Mouse (Mus musculus) c-Kit-positive CD71-negative TER-119-negative erythroid progenitor cells, embryonic 14.5 days (primary cell): Measurements from ENCODE around the gene Cdh20.
"Not testable (repeated sequence)": the region's sequence is repeated elsewhere in the genome, so short reads cannot be mapped to it uniquely, and the experiment has no call there.

ENCODE experiments used
- DNase-seq: peaks from one replicate; pipeline ENCODE4 v3.0.0-alpha.2; 2013; ENCODE audit warnings: low read depth

The Cdh20 gene

DNA sequence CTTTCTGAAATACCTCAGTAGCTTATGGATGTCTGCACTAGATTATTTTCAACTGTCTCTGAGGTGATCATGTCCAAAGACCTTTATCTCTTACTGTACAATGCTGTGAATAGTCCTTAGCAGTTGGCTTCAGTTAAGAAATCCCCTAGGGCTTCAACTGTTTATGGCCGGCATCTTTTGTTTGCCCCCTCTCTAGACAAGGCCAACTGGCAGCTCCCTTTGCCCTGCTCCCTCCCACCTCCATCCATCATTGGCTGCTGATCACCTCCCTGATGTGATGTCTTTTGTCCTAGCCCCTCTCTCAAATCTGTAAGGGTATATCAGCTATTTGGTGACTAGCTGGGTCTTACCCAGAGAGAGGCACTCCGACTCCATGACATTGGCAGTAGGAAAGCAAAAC, 148.2 kb downstream of the Cdh20 start:
- DNase-seq, result no peak

DNA sequence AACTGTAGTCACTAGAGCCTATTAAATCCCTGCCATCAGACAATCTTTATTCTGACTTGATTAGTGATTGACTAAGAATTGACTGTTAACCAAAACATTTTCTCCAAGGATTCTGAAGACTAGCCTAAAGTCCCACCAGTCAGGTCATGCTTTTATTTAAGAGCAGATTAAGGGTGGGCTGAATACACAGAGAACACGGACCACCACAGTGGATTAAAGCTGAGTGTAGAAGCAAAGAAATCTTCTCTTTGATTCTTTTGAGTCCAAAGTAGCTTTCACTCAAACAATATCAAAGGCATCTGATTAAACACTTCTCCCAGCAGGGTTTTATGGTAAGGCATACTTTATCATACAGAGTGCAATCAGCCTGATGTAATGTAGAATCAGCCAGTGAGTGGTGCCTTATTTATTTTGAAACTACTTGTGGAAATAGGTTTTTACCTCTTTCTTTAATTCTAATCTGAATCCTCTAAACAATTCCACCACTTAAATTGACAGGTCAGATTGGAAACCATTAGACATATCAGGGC, 149.0 kb downstream of the Cdh20 start:
- no peak for DNase-seq

DNA sequence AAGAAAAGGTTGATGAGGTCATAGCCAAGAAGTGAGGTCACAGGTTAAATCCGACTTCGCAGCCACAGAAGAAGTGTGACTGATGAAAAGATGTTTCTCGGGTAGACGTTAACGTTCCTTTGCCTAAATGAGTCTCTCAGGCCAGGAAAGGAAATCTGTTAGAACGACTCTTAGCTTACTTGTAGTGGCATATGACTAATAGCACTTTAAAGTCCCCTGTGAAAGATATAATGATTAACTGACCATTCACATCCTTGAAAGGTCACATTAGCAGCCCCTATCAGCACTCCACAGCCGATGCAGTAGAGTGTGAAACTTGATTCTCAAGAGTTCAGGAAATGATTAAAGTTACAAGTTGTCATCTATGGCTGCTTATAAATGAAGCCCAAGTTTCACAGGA, 164.7 kb downstream of the Cdh20 start:
- no peak for DNase-seq

DNA sequence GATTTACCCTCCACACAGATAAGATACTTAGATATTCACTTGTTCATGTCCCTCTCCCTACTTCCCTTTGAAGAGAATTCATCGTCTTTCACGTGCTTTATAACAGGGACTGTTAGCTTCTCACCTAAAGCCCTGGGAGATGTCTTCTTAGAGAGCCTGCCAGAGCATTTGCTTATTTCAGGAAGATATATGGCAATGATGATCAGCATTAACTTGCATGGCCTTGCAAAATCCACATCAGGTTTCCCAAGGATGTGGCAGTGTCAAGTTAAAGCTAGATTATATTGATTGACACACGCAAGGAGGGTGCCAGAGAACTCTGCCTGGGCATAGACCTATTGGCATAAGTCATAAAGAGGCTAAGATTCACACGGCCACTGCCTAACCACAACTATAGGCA, 168.6 kb downstream of the Cdh20 start:
- DNase-seq, result no peak

DNA sequence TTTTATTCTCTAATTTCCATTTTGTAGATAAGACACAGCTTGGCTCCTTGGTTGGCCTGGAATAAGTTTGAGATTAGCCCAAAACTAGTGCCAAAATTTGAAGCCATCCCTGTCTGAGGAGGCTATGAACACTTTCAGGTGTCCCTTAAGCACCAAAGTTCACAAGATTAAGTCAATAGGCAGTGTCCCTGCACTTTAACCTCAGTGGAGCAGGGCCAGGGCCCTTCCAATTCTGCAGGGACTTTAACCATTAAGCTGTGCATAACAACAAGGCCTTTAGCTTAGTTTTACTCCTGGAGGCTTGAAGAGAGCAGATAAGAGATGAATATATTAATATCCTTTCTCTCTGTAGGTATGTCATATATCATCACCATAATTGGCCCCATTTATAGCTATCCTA, 170.8 kb downstream of the Cdh20 start:
- no peak for DNase-seq

DNA sequence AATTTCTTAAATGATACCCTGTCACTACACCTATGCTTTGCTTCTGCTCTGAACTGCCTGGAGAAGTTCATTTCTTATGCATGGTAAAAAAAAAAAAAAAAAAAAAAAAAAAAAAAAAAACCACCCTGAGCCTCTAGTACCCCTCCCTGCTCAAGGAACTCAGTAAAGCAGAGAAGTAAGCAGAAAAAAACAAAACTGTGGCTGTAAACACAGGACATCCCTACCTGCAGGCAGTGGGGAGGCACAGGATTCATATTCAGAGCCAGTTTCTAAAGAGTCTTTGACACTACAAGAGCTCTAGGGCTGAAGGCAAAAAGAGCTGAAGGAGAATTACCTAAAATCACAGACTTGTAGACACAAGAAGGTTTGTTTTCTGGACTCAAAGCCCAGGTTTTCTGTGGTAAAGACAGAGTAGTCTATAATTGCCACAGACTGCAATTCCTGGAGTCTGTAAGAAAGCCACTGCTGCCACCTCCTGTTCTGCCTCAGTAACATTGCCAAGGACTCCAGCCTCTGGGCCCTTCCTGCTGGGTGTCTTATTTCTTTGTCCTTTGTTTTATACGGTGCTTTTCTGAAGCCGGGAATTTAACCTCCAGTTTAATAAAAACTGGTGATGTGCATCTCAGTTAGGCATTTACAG, 176.3 kb downstream of the Cdh20 start:
- DNase-seq, result no peak

DNA sequence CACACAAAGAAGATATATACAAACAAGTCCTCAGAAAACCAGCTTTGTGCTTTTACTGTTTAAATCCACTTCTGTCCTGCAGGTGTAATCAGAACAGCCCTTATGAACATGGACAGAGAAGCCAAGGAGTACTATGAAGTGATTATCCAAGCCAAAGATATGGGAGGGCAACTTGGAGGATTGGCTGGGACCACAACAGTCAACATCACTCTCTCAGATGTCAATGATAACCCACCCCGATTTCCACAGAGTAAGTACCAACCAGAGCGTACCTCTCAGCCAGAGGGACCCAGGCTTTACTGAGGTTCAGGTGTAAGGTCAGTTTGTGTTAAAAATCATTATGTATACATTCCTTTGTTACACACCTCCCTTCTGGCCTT, 176.8 kb downstream of the Cdh20 start:
- DNase-seq, result no peak

DNA sequence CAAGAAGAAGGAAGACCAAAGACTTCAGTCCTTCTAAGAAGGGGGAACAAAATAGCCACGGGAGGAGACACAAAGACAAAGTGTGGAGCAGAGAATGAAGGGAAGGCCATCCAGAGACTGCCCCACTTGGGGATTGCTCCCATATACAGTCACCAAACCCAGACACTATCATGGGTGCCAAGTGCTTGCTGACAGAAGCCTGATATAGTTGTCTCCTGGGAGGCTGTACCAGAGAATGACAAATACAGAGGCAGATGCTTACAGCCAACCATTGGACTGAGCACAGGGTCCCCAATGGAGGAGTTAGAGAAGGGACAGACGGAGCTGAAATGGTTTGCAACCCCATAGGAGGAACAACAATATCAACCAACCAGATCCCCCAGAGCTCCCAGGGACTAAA, 181.3 kb downstream of the Cdh20 start:
- not testable (repeated sequence) for DNase-seq

DNA sequence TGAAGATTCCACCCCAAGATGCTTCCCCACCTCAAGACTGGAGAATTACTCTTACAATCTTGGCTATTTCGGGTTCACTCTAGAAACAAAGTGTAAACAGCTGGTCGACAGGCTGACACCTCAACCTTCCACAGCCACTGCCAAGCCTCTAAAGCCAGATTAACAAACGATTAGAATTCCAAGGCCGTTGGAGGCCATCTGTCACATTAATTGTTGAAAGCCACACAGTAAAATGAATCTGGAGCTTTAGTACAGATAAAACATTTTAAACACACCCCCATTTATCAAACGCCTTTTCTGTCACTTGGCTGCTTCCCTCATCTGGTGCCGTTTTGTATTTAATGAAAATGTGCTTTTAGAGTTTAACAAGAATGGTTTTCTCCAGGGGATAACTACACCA, 188.7 kb downstream of the Cdh20 start:
- DNase-seq, result no peak

DNA sequence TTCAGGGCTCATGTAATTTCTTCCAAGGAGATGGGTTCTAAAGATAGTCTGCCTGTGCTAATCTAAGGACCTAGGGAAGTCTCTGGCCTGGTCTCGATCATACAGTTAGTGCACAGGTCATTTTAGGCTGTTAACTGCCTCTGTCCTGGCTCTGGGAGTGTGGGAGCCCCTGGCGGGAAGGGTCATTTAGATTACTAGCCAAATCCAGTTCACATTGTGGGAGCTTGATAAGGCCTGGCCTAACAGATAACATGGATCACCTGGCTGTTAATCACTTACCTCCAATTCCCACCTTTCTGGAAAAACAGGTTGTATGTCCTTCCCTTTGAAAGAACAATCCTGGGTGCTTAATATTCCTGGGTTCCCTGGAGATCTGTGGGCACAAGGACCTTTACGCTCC, 193.3 kb downstream of the Cdh20 start:
- no peak for DNase-seq

DNA sequence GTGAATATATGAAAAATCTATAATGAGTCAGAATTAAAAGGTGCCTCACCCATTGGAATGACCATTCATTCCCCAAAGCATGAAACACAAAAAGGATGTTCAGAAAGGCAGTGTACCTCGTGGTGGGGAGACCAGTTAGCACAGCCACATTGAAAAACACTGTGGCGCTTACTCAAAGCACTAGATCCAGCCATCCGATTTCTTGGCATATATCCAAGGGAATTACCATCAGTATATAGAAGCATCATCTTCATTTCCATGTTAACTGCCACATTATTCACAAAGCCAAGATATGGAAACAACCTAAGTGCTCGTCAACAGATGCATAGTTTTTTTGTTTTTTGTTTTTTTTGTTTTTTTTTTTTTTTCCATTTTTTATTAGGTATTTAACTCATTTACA, 193.9 kb downstream of the Cdh20 start:
- DNase-seq, result no peak

DNA sequence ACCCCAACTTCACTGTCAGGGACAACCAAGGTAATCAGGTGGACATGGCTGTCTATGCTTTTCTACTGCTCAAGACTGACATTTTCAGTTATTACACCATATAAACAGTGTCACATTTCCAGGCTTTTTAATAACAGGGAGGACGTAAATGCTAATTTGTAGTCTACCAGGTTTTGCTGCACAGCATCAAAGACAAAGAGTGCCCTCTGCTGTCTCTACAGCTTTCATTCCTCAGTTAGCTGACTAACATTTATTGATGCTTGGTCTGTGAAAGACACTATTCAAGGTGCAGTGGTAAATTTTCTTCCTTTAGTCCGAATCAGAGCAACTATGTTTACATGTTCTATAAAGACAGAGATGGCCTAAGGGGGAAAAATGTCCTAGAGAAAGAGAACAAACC, 210.7 kb downstream of the Cdh20 start:
- no peak for DNase-seq

DNA sequence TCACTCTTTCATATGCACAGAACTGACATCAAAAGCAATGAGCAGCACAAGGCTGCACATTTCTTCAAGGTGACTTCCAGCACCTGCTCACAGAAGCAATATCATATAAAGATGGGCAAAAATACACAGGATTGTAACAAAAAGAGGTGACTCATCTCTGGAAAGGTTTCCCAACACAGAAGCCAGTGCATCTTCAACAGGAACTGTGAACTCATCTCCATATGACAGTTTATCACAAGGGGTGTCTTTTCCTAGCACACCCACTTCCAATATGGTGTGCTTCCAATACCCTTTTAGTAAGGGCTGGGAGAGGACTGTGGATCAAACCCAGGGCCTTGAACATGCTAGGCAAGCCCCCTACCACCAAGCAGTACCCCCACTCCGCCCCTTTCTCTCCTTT, 211.9 kb downstream of the Cdh20 start:
- DNase-seq, result no peak

DNA sequence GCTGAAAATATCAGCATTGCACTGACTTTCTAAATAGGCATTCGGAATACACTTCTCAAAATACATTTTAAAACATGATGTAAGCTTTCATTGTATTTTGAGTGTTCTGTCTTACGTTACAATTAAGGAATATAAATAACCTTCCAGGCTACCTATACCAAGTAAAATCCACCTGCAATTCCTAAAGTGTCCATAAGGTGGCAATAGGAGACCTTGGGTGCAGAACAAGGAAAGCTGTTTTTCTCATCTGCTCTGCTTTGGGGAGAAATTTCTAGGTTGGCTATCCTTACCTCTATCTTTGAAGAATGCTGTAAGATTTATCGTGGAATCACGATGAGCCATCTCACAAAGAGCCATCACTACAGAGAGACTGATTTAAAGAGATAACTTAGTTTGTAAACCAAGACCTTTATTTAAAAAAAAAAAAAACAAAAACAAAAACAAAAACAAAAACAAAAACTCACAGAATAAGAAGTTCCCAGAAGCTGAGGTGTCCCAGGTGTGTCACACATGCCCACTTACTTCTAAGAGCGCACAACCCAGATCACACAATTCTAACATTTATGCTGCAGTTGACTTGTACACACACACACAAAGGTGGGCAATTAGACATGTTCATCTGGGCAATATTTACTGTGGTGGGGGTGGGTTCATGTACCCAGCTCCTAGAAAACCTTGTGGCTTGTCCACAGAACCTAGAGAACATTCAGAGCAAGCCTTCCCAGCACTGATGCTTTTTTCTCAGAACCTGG, 218.1 kb downstream of the Cdh20 start:
- DNase-seq, result peak; percentile 56

DNA sequence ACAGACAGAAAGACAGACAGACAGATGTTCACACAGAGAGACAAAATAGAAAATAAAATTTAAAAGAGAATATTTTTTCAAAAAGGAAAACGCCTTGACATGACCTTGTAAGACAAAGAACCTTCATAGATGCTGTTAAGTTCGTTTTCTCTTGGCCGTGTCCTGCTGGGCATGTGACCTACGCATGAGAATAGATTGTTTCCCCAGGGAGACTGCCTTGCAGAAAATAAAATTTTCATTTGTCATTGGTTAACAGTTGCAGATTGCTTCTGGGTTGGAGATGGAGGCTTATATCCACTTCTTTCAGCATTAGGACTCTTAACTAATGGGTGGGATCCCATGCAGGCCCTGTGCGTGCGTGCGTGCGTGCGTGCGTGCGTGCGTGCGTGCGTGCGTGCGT, 219.2 kb downstream of the Cdh20 start:
- no peak for DNase-seq

DNA sequence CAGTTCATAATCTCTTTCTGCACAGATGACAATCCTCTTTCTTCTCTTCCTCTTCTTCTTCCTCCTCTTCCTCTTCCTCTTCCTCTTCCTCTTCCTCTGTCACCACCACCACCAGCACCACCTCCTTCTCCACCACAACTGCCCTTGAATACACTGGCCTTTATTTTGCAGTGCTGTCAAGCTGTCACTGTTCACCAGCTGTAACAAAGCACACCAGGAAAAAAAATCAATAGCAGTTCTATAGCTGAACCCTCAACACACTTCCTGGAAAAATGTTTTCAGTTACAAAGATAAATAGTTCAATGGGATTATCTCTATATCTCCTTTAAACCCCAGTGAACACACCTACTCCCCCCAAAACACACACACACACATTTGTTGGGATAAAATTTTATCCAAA, 224.1 kb downstream of the Cdh20 start:
- no peak for DNase-seq

DNA sequence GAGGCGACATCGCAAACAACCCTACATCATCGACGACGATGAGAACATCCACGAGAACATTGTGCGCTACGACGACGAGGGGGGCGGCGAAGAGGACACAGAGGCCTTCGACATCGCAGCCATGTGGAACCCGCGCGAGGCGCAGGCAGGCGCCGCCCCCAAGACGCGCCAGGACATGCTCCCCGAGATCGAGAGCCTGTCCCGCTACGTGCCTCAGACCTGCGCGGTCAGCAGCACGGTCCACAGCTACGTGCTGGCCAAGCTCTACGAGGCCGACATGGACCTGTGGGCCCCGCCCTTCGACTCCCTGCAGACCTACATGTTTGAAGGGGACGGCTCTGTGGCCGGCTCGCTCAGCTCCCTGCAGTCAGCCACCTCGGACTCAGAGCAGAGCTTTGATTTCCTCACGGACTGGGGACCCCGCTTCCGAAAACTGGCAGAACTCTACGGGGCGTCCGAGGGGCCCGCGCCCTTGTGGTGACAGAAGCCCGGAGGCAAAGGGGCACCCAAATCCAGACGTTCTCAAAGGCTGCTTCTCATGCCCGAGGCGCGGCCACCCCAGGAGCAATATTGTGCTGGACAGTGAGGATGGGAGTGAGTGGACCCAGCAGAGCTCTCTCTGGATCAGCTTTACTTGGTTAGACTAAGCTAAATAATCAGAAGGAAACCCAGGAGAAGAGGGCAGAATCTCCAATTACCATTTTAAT, 225.7 kb downstream of the Cdh20 start:
- DNase-seq, result no peak

DNA sequence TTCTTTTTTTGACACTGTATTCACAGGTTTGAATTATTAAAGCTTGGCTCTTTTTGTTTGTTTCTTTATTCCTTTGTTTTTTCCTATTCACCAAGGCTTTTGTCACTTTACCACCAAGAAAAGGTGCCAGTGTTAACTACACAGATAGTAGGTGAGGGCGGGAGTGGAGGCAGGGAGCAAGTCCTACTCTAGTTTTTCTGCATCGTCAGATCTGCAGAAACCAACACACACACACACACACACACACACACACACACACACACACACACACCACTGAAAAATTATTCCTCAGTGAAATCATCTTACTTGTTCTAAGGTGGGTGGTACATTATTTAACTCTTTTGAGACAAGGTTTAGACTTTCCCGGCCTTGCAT, 226.3 kb downstream of the Cdh20 start:
- no peak for DNase-seq

DNA sequence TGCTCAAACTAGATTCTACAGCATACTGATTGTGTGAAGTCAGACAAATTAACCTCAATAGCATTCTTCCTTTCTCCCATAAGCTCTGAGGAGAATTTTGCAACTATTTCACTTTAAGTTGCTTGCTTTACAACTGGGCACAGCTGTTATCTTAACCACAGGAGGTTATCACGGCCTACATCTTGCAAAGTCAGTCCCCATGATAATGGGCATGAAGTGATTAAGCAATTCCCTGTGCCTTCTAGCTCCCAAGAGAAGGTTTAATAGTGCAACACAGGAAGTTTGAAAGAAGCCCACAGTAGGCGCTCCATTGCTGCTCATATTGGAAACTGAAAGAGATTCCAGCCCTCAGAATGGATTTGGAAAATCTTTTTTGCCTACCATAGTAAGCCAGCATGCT, 229.5 kb downstream of the Cdh20 start:
- no peak for DNase-seq

DNA sequence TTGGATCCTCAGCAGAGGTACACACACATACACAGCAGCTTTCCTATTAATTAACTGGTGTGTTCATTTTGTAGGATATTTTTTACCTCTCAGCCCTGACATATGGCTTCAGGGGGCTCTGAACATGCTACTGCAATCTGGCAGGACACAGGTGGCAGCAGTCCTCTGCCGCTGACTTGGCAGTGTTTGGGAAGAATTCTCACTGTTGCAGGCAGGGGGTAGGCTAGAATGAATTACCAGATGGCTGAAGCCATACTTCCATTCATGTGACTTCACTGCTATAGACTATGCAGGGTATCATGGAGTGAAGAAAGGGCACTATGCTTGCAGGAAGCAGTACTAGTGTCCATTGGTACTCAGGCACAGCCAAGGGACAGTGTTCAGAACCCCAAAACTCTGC, 233.8 kb downstream of the Cdh20 start:
- no peak for DNase-seq

DNA sequence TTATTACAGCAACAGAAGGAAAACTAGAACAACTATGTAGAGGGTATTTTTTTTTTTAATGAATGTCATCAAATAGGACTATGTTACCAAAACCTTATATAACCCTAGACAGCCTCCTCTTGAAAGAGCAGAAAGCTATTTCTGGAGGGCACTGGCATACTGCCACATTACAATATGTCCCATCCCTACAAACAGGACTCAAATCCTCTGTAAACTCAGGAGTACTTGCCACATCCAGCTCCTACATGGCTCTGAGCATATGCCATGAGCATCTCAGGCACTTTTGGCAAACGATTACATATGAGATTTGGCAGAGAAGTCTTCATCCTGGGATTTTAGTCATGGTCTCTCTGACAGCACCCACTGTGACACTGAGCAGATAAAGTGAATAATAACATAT, 235.5 kb downstream of the Cdh20 start:
- DNase-seq, result no peak

DNA sequence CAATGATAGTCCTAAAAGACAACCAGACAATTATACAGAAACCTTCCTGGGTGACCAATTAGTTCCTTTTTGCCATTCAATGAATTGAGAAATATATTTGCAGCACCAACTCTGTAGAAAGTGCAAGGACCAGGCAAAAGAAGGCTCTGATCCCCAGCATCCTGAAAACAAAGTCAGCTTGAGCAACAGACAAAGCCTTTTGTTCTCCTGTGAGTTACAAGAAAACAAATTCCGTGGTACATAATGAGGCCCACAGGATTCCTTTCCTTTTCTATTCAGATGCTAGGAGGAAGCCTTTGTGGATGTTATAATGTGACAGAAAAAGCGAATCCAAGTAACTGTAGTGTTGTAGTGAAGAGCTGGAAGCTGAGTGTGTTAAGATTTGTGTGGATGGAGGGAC, 244.3 kb downstream of the Cdh20 start:
- no peak for DNase-seq

DNA sequence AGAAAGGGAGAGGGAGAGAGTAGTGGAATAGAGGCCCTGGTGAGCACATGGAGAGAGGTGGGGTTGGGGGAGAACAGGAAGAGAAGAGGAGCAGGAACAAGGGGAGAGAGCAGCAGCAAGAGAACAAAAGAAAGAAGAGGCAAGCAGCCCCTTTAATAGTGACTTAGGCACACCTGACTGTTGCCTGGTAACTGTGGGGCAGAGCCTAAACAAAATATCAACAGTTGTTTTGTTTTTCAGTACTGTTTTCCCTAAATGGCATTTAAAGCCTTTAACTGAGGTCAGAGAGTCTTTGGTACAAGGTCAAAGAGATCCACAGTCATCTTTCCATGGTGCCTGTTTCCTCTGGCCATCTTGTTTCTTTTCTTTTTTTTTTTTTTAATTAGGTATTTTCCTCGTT, 245.0 kb downstream of the Cdh20 start:
- no peak for DNase-seq
